Mouse (Mus musculus) liver, postnatal 0 days (tissue): ENCODE results near the gene Vars. TPM values are rescaled to one million over a fixed set of nuclear protein-coding genes. Genes with fewer than 3 reads are reported as not detected.

Experiments used
- ATAC-seq: fragments of 200-750 bp; cut with Nextera tagmentation; 2 replicates; pipeline ENCODE4 v1.8.0; 2017; ENCODE audit warnings: mild to moderate bottlenecking, moderate library complexity
- DNase-seq: peaks from one replicate; pipeline ENCODE4 v3.0.0-alpha.2; 2016
- H3K27ac ChIP-seq: fragments of 300-500 bp; sonication (generic); 2 replicates; pipeline ENCODE4 v1.5.1; 2014; ENCODE audit warnings: antibody characterized with exemption, moderate library complexity, mild to moderate bottlenecking, low read depth
- H3K27me3 ChIP-seq: fragments of 300-500 bp; sonication (generic); 2 replicates; pipeline ENCODE4 v1.6.1; 2014; ENCODE audit warnings: low read length, control low read depth, mixed read lengths; ENCODE audit not compliant: insufficient read depth
- H3K36me3 ChIP-seq: fragments of 300-500 bp; sonication (generic); replicated peaks from 2 replicates; pipeline ENCODE4 v1.6.1; 2014; ENCODE audit warnings: mild to moderate bottlenecking, control low read depth, low read length, moderate library complexity, mixed read lengths; ENCODE audit not compliant: insufficient read depth
- H3K4me1 ChIP-seq: fragments of 300-500 bp; sonication (generic); 2 replicates; pipeline ENCODE4 v1.6.1; 2014; ENCODE audit warnings: antibody characterized with exemption, mild to moderate bottlenecking, control low read depth; ENCODE audit not compliant: insufficient read depth
- H3K4me2 ChIP-seq: fragments of 300-500 bp; sonication (generic); 2 replicates; pipeline ENCODE4 v1.6.1; 2014; ENCODE audit warnings: low read depth, mild to moderate bottlenecking, low read length, moderate library complexity, mixed read lengths
- H3K4me3 ChIP-seq: fragments of 300-500 bp; sonication (generic); 2 replicates; pipeline ENCODE4 v1.5.1; 2014; ENCODE audit warnings: low read depth, low read length
- H3K9ac ChIP-seq: fragments of 300-500 bp; sonication (generic); replicated peaks from 2 replicates; pipeline ENCODE4 v1.6.1; 2014; ENCODE audit warnings: mild to moderate bottlenecking, moderate library complexity
- H3K9me3 ChIP-seq: fragments of 300-500 bp; sonication (generic); 2 replicates; pipeline ENCODE4 v1.6.1; 2016; ENCODE audit warnings: mild to moderate bottlenecking, control low read depth, low read length, mixed read lengths
- CTCF ChIP-seq: sonication (generic); IDR thresholded peaks from 2 replicates; pipeline ENCODE4 v1.5.1; 2016; ENCODE audit warnings: antibody characterized with exemption, low read depth
- EP300 ChIP-seq: IDR thresholded peaks from 2 replicates; pipeline ENCODE4 v1.6.1; 2016; ENCODE audit warnings: antibody characterized with exemption, low read depth, mild to moderate bottlenecking
- WGBS: fragments of 180-500 bp; shearing (Covaris S2); extraction: QIAGEN DNeasy Blood & Tissue Kit; methylation state at CpG from one replicate; pipeline ENCODE4 v1.1.7; 2014; ENCODE audit not compliant: insufficient replicate concordance; 5-methylcytosine and 5-hydroxymethylcytosine counted together
- polyA plus RNA-seq: library from polyadenylated mRNA; unstranded; fragments of >200 nt; fragmentation: Nextera tagmentation; extraction: Ambion mirVana; gene quantifications from 2 replicates; pipeline ENCODE4 v1.2.1, GENCODE M21; 2015

Gene Vars
- polyA plus RNA-seq, 1 experiment from 2014 or later = 43.8 TPM

DNA sequence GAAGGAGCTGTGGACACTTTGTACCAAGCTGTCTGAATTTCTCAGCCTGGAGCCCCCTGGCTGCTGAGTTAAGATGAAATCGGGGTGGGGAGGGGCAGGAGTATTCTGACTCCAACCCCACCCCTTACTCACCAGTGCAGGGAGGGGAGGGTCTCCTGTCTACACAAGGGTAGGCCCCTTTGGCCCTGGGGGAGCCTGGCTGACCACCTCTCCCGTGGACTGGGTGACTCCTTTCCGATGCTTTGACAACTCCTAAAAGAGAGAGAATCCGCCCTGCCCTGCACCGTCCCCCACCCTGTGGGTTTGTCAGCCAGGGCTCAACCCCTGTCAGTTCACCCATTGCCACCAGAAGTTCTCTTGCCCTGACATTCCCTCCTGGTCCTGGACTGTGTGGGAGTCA lies 25.4 kb downstream of the Vars start:
- TF ChIP-seq CTCF = no peak
- TF ChIP-seq EP300 = no peak
- Histone ChIP-seq H3K36me3 (no peaks in the 10 kb centered on the region), H3K4me1 (peaks cover 30% of the 10 kb centered on the region), H3K27me3 (0 out of 2 replicates have a peak, but pooled peaks cover 3% of the 10 kb centered on the region), H3K9me3 (no peaks in the 10 kb centered on the region), H3K4me2 (no peak overlapping the region), H3K4me3 (no peak overlapping the region), H3K9ac (no peak overlapping the region), H3K27ac (no peak overlapping the region)
- WGBS = 87% methylated on average over 5 of the region's 5 CpGs
- DNase-seq (peak; percentile 13), ATAC-seq (no peak)

- peak; percentile 25; the same call in 1 of the 2 replicates for ATAC-seq
- peak; percentile 62 for DNase-seq
- Histone ChIP-seq H3K4me2 (no peak within 1 kb of the TSS), H3K27me3 (0 out of 2 replicates have a peak, but pooled peaks cover 3% of the 10 kb centered on the region), H3K9me3 (no peaks in the 10 kb centered on the region), H3K4me3 (no peak within 1 kb of the TSS), H3K9ac (no peak within 1 kb of the TSS), H3K4me1 (peaks cover 27% of the 10 kb centered on the region), H3K27ac (peak within 1 kb of the TSS; percentile 77), H3K36me3 (no peaks in the 10 kb centered on the region)
- TF ChIP-seq CTCF (no peak), EP300 (no peak)
- 44% methylated on average over 13 of the region's 13 CpGs for WGBS
Measured at GRCm38 (mm10) chr17:35027277-35028068, 26.7 kb downstream of the Vars start, which contains the start of gene Sapcd1. Sapcd1 (minus strand) TSS chr17:35028016.

GRCm38 (mm10) chr17:35028315-35028714 lies 27.5 kb downstream of the Vars start:
- DNase-seq (peak; percentile 11), ATAC-seq (no peak)
- Histone ChIP-seq H3K4me2 (no peak overlapping the region), H3K9ac (no peak overlapping the region), H3K27me3 (0 out of 2 replicates have a peak, but pooled peaks cover under 1% of the 10 kb centered on the region), H3K27ac (0 out of 2 replicates have a peak overlapping the region, but pooled peaks have one; percentile 11), H3K4me1 (peaks cover 24% of the 10 kb centered on the region), H3K9me3 (no peaks in the 10 kb centered on the region), H3K36me3 (no peaks in the 10 kb centered on the region), H3K4me3 (no peak overlapping the region)
- WGBS = 70% methylated on average over 2 of the region's 2 CpGs
- no peak for TF ChIP-seq CTCF
- TF ChIP-seq EP300 = no peak

GRCm38 (mm10) chr17:35029691-35030532 lies 29.1 kb downstream of the Vars start:
- no peak overlapping the region; the same call in 1 of the 2 replicates for H3K9ac ChIP-seq
- H3K27me3 ChIP-seq = no peaks in the 10 kb centered on the region
- H3K9me3 ChIP-seq = no peaks in the 10 kb centered on the region
- peak; percentile 48 for DNase-seq
- TF ChIP-seq CTCF (peak; percentile 70), EP300 (no peak)
- 30% methylated on average over 19 of the region's 19 CpGs for WGBS
- ATAC-seq = no peak
- H3K27ac ChIP-seq = peak overlapping the region; percentile 48; the same call in 1 of the 2 replicates
- H3K4me2 ChIP-seq = no peak overlapping the region
- peaks cover 12% of the 10 kb centered on the region for H3K4me1 ChIP-seq
- H3K36me3 ChIP-seq = no peaks in the 10 kb centered on the region
- H3K4me3 ChIP-seq = no peak overlapping the region

DNA sequence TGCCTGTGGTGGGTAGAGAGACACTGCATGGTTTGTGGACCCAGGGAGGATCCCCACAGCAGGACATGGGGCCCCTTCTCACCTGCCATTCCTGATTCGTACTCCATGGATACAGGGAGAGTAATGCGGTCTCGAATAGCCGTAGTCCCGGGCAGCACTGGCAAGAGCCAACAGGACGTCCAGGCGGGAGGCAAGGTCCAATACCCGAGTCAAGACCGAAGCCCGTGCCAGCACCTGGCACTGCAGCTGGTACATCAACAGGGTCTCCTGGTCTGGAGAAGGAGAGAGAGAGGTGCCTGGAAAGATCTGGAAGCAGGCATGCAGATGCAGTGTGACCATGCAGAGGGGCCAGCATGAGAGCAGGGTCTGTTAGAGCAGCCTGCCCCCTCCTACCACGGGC lies 30.5 kb downstream of the Vars start:
- ATAC-seq (no peak), DNase-seq (peak; percentile 14)
- Histone ChIP-seq H3K27me3 (no peaks in the 10 kb centered on the region), H3K4me2 (no peak overlapping the region), H3K27ac (no peak overlapping the region), H3K9ac (no peak overlapping the region), H3K9me3 (no peaks in the 10 kb centered on the region), H3K4me3 (no peak overlapping the region), H3K36me3 (no peaks in the 10 kb centered on the region), H3K4me1 (peaks cover 14% of the 10 kb centered on the region)
- WGBS = 91% methylated on average over 11 of the region's 11 CpGs
- TF ChIP-seq CTCF (no peak), EP300 (no peak)

DNA sequence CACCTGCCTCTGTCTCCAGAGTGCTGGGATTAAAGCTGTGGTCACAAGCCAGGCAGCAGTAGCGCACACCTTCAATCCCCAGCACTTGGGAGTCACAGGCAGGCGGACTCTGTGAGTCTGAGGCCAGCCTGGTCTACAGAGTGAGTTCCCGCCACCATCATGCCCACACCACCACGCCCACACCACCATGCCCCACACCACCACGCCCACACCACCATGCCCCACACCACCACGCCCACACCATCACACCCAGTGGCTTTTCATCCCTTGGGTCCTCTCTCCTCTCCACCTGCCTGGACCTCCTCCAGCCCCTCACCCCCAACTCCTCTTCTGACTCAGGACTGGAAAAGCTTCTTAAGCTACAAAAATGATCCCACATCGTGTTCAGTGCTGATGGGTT lies 31.1 kb downstream of the Vars start:
- ATAC-seq (no peak), DNase-seq (peak; percentile 18)
- Histone ChIP-seq H3K36me3 (no peaks in the 10 kb centered on the region), H3K9me3 (no peaks in the 10 kb centered on the region), H3K4me3 (no peak overlapping the region), H3K27ac (no peak overlapping the region), H3K9ac (no peak overlapping the region), H3K27me3 (no peaks in the 10 kb centered on the region), H3K4me2 (no peak overlapping the region), H3K4me1 (peaks cover 14% of the 10 kb centered on the region)
- 78% methylated on average over 7 of the region's 7 CpGs for WGBS
- TF ChIP-seq EP300 = no peak
- TF ChIP-seq CTCF = no peak
